Mouse (Mus musculus) liver, adult 2 months (tissue): ENCODE data around the gene Ndufs3.

Source experiments
- CTCF ChIP-seq: fragments of 200-500 bp; IDR thresholded peaks from 2 replicates; pipeline ENCODE4 v1.5.1; 2011; ENCODE audit warnings: low read depth, low read length, control low read depth
- POLR2A ChIP-seq: fragments of 200-500 bp; IDR thresholded peaks from 2 replicates; pipeline ENCODE4 v1.6.1; 2011; ENCODE audit warnings: low read length, control low read depth; ENCODE audit not compliant: insufficient read depth; ENCODE audit errors: extremely low read depth

DNA sequence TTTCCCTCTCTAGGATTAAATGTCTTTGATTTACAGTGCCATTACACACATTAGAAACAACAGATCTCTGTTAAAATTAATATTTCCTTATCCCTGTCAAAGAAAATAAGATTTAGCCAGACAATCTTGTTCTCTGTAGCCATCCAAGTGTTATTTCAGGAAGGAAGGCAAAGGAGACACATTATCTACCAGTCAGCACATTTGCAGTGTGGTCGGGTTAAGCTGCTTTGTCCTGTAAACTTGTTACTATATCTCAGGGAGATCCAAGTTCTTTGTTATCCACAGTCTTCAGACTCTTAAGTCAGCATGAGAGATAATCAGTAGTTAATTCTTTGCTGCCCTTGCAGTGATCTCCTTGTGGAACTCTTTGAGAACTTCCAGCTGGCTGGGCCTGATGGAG lies 6.2 kb upstream of the Ndufs3 start:
- TF ChIP-seq POLR2A (no peak), CTCF (no peak)
